Mouse (Mus musculus) liver, embryonic 11.5 days (tissue): ENCODE data around the gene Vps37d. TPM values are rescaled to one million over a fixed set of nuclear protein-coding genes. Genes with fewer than 3 reads are reported as not detected.

Experiments used
- ATAC-seq: fragments of 200-750 bp; cut with Nextera tagmentation; replicated peaks from 2 replicates; pipeline ENCODE4 v1.8.0; 2017; ENCODE audit warnings: moderate number of reproducible peaks, mild to moderate bottlenecking, moderate TSS enrichment, moderate library complexity; ENCODE audit not compliant: low FRiP score
- DNase-seq: peaks from one replicate; pipeline ENCODE4 v3.0.0-alpha.2; 2017; ENCODE audit warnings: low spot score
- H3K27ac ChIP-seq: fragments of 300-500 bp; sonication (generic); 2 replicates; pipeline ENCODE4 v1.5.1; 2014; ENCODE audit warnings: mild to moderate bottlenecking, low read depth, low read length, control low read depth
- H3K27me3 ChIP-seq: fragments of 300-500 bp; sonication (generic); replicated peaks from 2 replicates; pipeline ENCODE4 v1.6.1; 2014; ENCODE audit warnings: low read length, mixed read lengths; ENCODE audit not compliant: control insufficient read depth, insufficient read depth
- H3K36me3 ChIP-seq: fragments of 300-500 bp; sonication (generic); 2 replicates; pipeline ENCODE4 v1.6.1; 2014; ENCODE audit warnings: mild to moderate bottlenecking, low read length, moderate library complexity, mixed read lengths; ENCODE audit not compliant: control insufficient read depth, insufficient read depth
- H3K4me1 ChIP-seq: fragments of 300-500 bp; sonication (generic); replicated peaks from 2 replicates; pipeline ENCODE4 v1.6.1; 2014; ENCODE audit warnings: low read length, mixed read lengths; ENCODE audit not compliant: control insufficient read depth, insufficient read depth
- H3K4me2 ChIP-seq: fragments of 300-500 bp; sonication (generic); 2 replicates; pipeline ENCODE4 v1.6.1; 2014; ENCODE audit warnings: mild to moderate bottlenecking, control low read depth, moderate library complexity
- H3K4me3 ChIP-seq: fragments of 300-500 bp; sonication (generic); 2 replicates; pipeline ENCODE4 v1.5.1; 2014; ENCODE audit warnings: low read depth, low read length, control low read depth
- H3K9ac ChIP-seq: fragments of 300-500 bp; sonication (generic); 2 replicates; pipeline ENCODE4 v1.6.1; 2014; ENCODE audit warnings: low read depth, low read length, control low read depth
- H3K9me3 ChIP-seq: fragments of 300-500 bp; sonication (generic); 2 replicates; pipeline ENCODE4 v1.6.1; 2016; ENCODE audit warnings: low read length, inconsistent platforms, mixed read lengths; ENCODE audit not compliant: control insufficient read depth
- WGBS: fragments of 180-500 bp; shearing (Covaris S2); extraction: QIAGEN DNeasy Blood & Tissue Kit; methylation state at CpG from one replicate; pipeline ENCODE4 v1.1.7; 2014; 5-methylcytosine and 5-hydroxymethylcytosine counted together
- polyA plus RNA-seq: library from polyadenylated mRNA; unstranded; fragments of >200 nt; fragmentation: Nextera tagmentation; extraction: Ambion mirVana; gene quantifications from 2 replicates; pipeline ENCODE4 v1.2.1, GENCODE M21; 2014

Vps37d gene
- polyA plus RNA-seq, 1 experiment from 2014 or later: 3.0 TPM

- Histone ChIP-seq H3K9ac (no peak overlapping the region), H3K27ac (no peak overlapping the region), H3K27me3 (peaks cover 49% of the 10 kb centered on the region), H3K9me3 (no peaks in the 10 kb centered on the region), H3K36me3 (no peaks in the 10 kb centered on the region), H3K4me1 (peaks cover 4% of the 10 kb centered on the region; the same call in 1 of the 2 replicates), H3K4me2 (no peak overlapping the region), H3K4me3 (no peak overlapping the region)
- WGBS: 85% methylated on average over 3 of the region's 3 CpGs
- ATAC-seq (no peak), DNase-seq (no peak)
Observed at GRCm38 (mm10) chr5:135109426-135109825, 31.4 kb upstream of the Vps37d start.

GRCm38 (mm10) chr5:135109017-135109416 is 31.0 kb upstream of the Vps37d start:
- H3K4me3 ChIP-seq: no peak overlapping the region
- no peak for ATAC-seq
- no peak overlapping the region for H3K4me2 ChIP-seq
- H3K4me1 ChIP-seq: peaks cover 4% of the 10 kb centered on the region; the same call in 1 of the 2 replicates
- DNase-seq: no peak
- H3K27me3 ChIP-seq: peaks cover 49% of the 10 kb centered on the region
- no peak overlapping the region for H3K9ac ChIP-seq
- 50% methylated on average over 6 of the region's 6 CpGs for WGBS
- no peaks in the 10 kb centered on the region for H3K9me3 ChIP-seq
- no peaks in the 10 kb centered on the region for H3K36me3 ChIP-seq
- H3K27ac ChIP-seq: no peak overlapping the region

GRCm38 (mm10) chr5:135107521-135108501 is 29.7 kb upstream of the Vps37d start:
- no peak overlapping the region for H3K27ac ChIP-seq

GRCm38 (mm10) chr5:135106758-135107256 is 28.7 kb upstream of the Vps37d start:
- Histone ChIP-seq H3K4me1 (peaks cover 4% of the 10 kb centered on the region; the same call in 1 of the 2 replicates), H3K9me3 (no peaks in the 10 kb centered on the region), H3K27ac (no peak overlapping the region; the same call in 1 of the 2 replicates), H3K36me3 (no peaks in the 10 kb centered on the region), H3K4me2 (peak overlapping the region; percentile 83), H3K9ac (peak overlapping the region; percentile 53), H3K27me3 (peaks cover 49% of the 10 kb centered on the region), H3K4me3 (peak overlapping the region; percentile 59)
- 1% methylated on average over 48 of the region's 48 CpGs for WGBS
- peak; percentile 84 for ATAC-seq
- peak; percentile 76 for DNase-seq

More at GRCm38 (mm10) chr5:135107521-135108501, 29.7 kb upstream of the Vps37d start:
- Histone ChIP-seq H3K4me1 (peaks cover 4% of the 10 kb centered on the region; the same call in 1 of the 2 replicates), H3K9me3 (no peaks in the 10 kb centered on the region), H3K4me2 (peak overlapping the region; percentile 83), H3K4me3 (peak overlapping the region; percentile 59), H3K9ac (peak overlapping the region; percentile 53), H3K36me3 (no peaks in the 10 kb centered on the region), H3K27me3 (peaks cover 49% of the 10 kb centered on the region)
- 13% methylated on average over 40 of the region's 40 CpGs for WGBS
- ATAC-seq (peak; percentile 50), DNase-seq (peak; percentile 62)

GRCm38 (mm10) chr5:135103999-135104660 is 26.1 kb upstream of the Vps37d start:
- Histone ChIP-seq H3K27ac (no peak overlapping the region), H3K9me3 (no peaks in the 10 kb centered on the region), H3K4me2 (no peak overlapping the region), H3K9ac (no peak overlapping the region), H3K27me3 (peaks cover 36% of the 10 kb centered on the region), H3K4me3 (no peak overlapping the region), H3K36me3 (no peaks in the 10 kb centered on the region), H3K4me1 (peaks cover 4% of the 10 kb centered on the region; the same call in 1 of the 2 replicates)
- no peak for ATAC-seq
- DNase-seq: no peak
- WGBS: 61% methylated on average over 11 of the region's 11 CpGs

- H3K27ac ChIP-seq: no peak overlapping the region
- 56% methylated on average over 1 of the region's 1 CpGs for WGBS
- no peaks in the 10 kb centered on the region for H3K36me3 ChIP-seq
- H3K27me3 ChIP-seq: peaks cover 5% of the 10 kb centered on the region
- H3K4me2 ChIP-seq: no peak overlapping the region
- H3K4me3 ChIP-seq: no peak overlapping the region
- DNase-seq: no peak
- no peaks in the 10 kb centered on the region for H3K4me1 ChIP-seq
- H3K9ac ChIP-seq: no peak overlapping the region
- H3K9me3 ChIP-seq: no peaks in the 10 kb centered on the region
- no peak for ATAC-seq
Observed at GRCm38 (mm10) chr5:135100981-135101380, 22.9 kb upstream of the Vps37d start.

GRCm38 (mm10) chr5:135089653-135090052 is 11.6 kb upstream of the Vps37d start, which contains the start of gene Mlxipl:
Gene Mlxipl (plus strand): TSS chr5:135089890.
- no peak for DNase-seq
- peaks cover 60% of the 10 kb centered on the region for H3K27me3 ChIP-seq
- peak within 1 kb of the TSS; percentile 46 for H3K4me2 ChIP-seq
- H3K9ac ChIP-seq: no peak within 1 kb of the TSS
- no peaks in the 10 kb centered on the region for H3K9me3 ChIP-seq
- ATAC-seq: no peak
- H3K36me3 ChIP-seq: no peaks in the 10 kb centered on the region
- H3K4me3 ChIP-seq: peak within 1 kb of the TSS; percentile 25
- WGBS: 6% methylated on average over 39 of the region's 39 CpGs
- H3K27ac ChIP-seq: no peak within 1 kb of the TSS
- no peaks in the 10 kb centered on the region for H3K4me1 ChIP-seq

GRCm38 (mm10) chr5:135086871-135087270 is 8.8 kb upstream of the Vps37d start:
- H3K4me3 ChIP-seq: no peak overlapping the region
- no peak for ATAC-seq

More at GRCm38 (mm10) chr5:135086871-135087270, 8.8 kb upstream of the Vps37d start:
- Histone ChIP-seq H3K4me1 (no peaks in the 10 kb centered on the region), H3K9ac (no peak overlapping the region), H3K27ac (no peak overlapping the region), H3K36me3 (no peaks in the 10 kb centered on the region), H3K27me3 (peaks cover 43% of the 10 kb centered on the region), H3K4me2 (no peak overlapping the region), H3K9me3 (no peaks in the 10 kb centered on the region)
- WGBS: 53% methylated on average over 4 of the region's 4 CpGs
- no peak for DNase-seq
